Mouse (Mus musculus) thymus, adult 2 months (tissue): Measurements from ENCODE around the gene Dyrk1a.

Experiments used
- CTCF ChIP-seq: fragments of 200-500 bp; IDR thresholded peaks from 2 replicates; pipeline ENCODE4 v1.5.1; 2012; ENCODE audit warnings: mild to moderate bottlenecking, control low read depth, low read length, moderate library complexity, borderline replicate concordance; ENCODE audit not compliant: control insufficient read depth, poor library complexity, insufficient read depth; ENCODE audit errors: extremely low read depth
- POLR2A ChIP-seq: fragments of 200-500 bp; IDR thresholded peaks from 2 replicates; pipeline ENCODE4 v1.6.1; 2012; ENCODE audit warnings: mild to moderate bottlenecking, low read length, control low read depth, moderate library complexity; ENCODE audit not compliant: control insufficient read depth, poor library complexity, insufficient read depth; ENCODE audit errors: extremely low read depth

DNA sequence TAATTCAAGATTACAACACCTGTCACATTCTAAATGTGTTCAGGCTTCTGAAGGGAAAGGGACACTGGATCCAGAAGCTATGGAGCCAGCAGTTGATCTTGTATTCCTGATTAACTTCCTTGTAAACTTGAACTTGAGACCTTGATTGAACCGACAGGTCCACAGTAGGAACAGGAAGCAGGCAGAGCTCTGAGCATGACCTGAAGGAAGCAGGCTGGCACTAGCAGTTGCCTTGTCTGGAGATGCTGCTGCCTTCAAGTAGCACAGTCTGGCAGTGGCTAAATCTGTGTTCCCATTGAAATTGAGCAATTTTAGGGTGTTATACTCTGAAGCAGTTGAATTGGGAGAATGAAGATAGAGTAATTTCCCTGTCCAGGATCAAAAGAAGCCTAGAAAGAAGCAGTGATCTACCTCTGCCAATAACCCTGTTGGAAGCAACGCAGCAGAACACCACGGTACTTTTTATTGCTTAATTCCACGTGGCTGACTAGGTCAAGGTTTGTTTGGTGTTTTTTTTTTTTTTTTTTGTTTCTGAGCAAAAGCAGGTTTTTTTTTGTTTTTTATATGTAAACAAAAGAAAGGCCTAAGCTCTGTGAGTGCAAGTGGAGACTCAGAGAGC, 124.0 kb downstream of the Dyrk1a start:
- TF ChIP-seq CTCF (no peak), POLR2A (no peak)
